Mouse (Mus musculus): ENCODE data around the gene Hoxd4. TPM values are rescaled to one million over a fixed set of nuclear protein-coding genes. Genes with fewer than 3 reads are reported as not detected.

Hoxd4 gene
- polyA plus RNA-seq, 1 experiment from 2014 or later, result 7.2 TPM

DNA sequence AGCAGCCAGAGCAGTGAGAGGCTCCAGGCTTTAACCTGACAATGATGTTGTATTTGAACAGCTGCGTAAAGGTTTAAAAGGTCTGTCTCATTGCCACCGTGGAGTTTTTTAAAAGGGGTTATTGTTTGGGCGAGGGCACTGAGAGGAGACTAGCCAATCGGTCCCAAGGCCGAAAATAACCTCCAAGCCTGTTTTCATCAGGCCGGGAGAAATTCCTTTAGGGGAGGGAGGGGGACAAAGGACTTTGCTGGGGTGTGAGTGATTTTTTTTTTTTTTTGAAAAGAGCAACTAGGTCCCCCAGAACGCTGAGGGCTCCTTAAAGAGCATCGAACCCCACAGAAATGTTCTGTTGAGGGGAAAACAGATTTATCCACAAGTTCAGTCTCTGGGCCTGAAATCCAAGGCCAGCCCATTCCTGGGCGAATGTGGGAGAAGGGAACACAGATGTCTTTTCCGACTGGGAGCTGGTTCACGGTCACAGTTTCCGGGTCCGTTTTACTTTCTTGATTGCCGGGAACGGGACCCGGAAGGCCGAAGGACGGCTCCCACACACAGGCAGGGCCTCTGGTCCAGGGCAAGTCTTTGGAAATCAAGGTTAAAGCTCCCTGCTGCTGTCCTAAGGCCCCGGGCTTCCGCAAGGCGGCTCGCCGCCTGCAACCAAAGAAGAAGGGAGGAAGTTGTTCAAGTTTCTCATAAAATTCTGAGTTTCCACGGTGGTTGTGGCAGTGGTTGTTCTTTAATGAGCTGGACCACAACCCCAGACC, 22.0 kb upstream of the Hoxd4 start:
- H3K4me3 ChIP-seq, result peak overlapping the region; percentile 28
- no peak for ATAC-seq (ENCODE audit: low read depth)
- H3K27me3 ChIP-seq, result peaks cover 95% of the 10 kb centered on the region
- H3K9ac ChIP-seq, result peak overlapping the region; percentile 73
- H3K4me2 ChIP-seq, result peak overlapping the region; percentile 54
- H3K9me3 ChIP-seq, result no peaks in the 10 kb centered on the region
- H3K27ac ChIP-seq (replicated peaks), result peak overlapping the region; percentile 85
- no peaks in the 10 kb centered on the region for H3K36me3 ChIP-seq
- whole genome bisulfite sequencing, result 1% methylated on average over 24 of the region's 24 CpGs
- peaks cover 25% of the 10 kb centered on the region for H3K4me1 ChIP-seq (replicated peaks)

DNA sequence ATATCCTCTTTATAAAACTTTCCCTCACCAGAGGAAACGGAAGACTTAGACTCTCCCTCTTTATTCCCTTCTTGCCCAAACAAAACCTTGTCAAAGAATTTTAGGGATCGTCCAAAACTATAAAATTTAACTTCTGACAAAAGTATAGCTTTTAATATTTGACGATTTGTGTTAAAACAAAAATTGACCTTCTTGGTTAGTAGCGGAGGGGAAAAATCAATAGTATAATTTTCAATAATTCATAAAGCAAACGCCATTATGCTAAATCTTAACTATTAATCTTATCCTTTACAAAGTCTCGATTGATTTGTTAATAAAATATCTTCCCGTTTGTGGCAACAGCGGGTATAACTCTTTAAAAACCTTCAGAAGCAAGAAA, 21.4 kb upstream of the Hoxd4 start:
- Histone ChIP-seq H3K4me3 (peak overlapping the region; percentile 61), H3K9me3 (no peaks in the 10 kb centered on the region), H3K4me2 (peak overlapping the region; percentile 67), H3K27me3 (peaks cover 95% of the 10 kb centered on the region), H3K4me1 (replicated peaks) (peaks cover 25% of the 10 kb centered on the region), H3K9ac (peak overlapping the region; percentile 75), H3K27ac (replicated peaks) (peak overlapping the region; percentile 85), H3K36me3 (no peaks in the 10 kb centered on the region)
- WGBS, result 5% methylated on average over 8 of the region's 8 CpGs
- no peak for ATAC-seq (ENCODE audit: low read depth)

GRCm38 (mm10) chr2:74691022-74691951, 20.4 kb upstream of the Hoxd4 start, which contains the start of gene Hoxd10:
Gene Hoxd10 (plus strand): TSS chr2:74691924.
- under 1% methylated on average over 56 of the region's 56 CpGs for WGBS
- H3K9ac ChIP-seq, result peak within 1 kb of the TSS; percentile 96
- no peaks in the 10 kb centered on the region for H3K9me3 ChIP-seq
- peak within 1 kb of the TSS; percentile 67 for H3K4me2 ChIP-seq
- H3K27ac ChIP-seq (replicated peaks), result peak within 1 kb of the TSS; percentile 89
- H3K4me1 ChIP-seq (replicated peaks), result peaks cover 26% of the 10 kb centered on the region
- H3K4me3 ChIP-seq, result peak within 1 kb of the TSS; percentile 61
- H3K36me3 ChIP-seq, result no peaks in the 10 kb centered on the region
- peaks cover 97% of the 10 kb centered on the region for H3K27me3 ChIP-seq
- peak; percentile 78 for ATAC-seq (ENCODE audit: low read depth)

GRCm38 (mm10) chr2:74691995-74692807, 19.5 kb upstream of the Hoxd4 start:
- Histone ChIP-seq H3K27me3 (peaks cover 97% of the 10 kb centered on the region), H3K9ac (peak overlapping the region; percentile 96)
- 2% methylated on average over 35 of the region's 35 CpGs for WGBS

DNA sequence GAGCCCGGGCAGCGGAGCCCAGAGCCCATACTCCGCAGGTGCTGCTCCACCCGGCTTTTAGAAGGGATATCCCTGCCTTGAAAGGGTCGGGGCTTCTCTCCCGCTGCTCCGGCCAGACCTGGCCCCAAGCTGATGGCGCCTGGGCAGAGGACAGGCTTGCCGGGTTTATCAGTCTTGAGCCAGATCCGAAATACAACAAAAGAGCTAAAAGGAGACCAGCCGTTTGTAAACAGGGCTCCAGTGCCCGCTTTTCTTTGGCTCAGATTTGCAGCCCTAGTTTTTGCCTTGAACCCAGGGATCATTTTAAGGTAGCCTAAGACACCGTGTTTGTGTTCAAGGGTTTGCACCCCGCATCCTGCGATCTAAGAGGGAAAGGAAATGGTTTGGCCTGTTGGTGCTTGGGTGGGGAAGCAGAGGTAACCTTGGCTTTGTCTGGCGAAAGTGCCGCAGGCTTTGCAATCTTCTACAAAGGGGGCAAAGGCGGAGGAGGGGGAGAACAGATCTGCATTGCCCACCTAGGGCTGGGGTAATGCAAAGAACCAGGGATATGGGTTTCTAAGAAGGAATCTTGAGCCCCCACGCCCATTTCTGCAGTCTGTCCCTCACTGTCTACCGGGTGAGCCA, 18.8 kb upstream of the Hoxd4 start:
- H3K9me3 ChIP-seq, result no peaks in the 10 kb centered on the region
- peak overlapping the region; percentile 61 for H3K4me3 ChIP-seq
- H3K27me3 ChIP-seq, result peaks cover 96% of the 10 kb centered on the region
- peak overlapping the region; percentile 67 for H3K4me2 ChIP-seq
- peak overlapping the region; percentile 96 for H3K9ac ChIP-seq
- 2% methylated on average over 20 of the region's 20 CpGs for WGBS
- H3K36me3 ChIP-seq, result no peaks in the 10 kb centered on the region
- no peak for ATAC-seq (ENCODE audit: low read depth)
- H3K27ac ChIP-seq (replicated peaks), result peak overlapping the region; percentile 79
- peaks cover 41% of the 10 kb centered on the region for H3K4me1 ChIP-seq (replicated peaks)

More at GRCm38 (mm10) chr2:74691995-74692807, 19.5 kb upstream of the Hoxd4 start:
- peaks cover 35% of the 10 kb centered on the region for H3K4me1 ChIP-seq (replicated peaks)
- H3K4me2 ChIP-seq, result peak overlapping the region; percentile 67
- peak; percentile 33; the same call in 1 of the 2 replicates for ATAC-seq (ENCODE audit: low read depth)
- no peaks in the 10 kb centered on the region for H3K36me3 ChIP-seq
- H3K4me3 ChIP-seq, result peak overlapping the region; percentile 61
- no peaks in the 10 kb centered on the region for H3K9me3 ChIP-seq
- peak overlapping the region; percentile 79 for H3K27ac ChIP-seq (replicated peaks)

DNA sequence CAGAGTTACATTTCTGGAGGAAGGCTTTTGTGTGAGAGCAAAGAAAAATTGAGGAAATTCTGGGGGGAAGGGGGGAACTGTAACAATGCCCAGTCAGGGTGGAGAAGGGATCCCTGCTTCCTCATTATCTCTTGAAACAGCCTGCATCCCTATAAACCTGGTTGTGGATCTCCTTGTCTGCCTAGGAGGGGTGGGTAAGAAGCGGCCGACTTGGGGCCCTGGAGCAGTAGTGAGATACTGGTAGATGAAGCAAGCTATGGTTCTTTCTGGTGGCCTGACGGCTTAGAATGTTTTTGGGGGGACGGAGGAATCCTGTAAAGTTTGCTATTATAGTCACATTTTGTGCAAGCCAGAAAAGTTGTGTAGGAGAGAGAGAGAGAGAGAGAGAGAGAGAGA, 18.3 kb upstream of the Hoxd4 start:
- peak overlapping the region; percentile 67 for H3K4me2 ChIP-seq

GRCm38 (mm10) chr2:74694066-74694465, 17.7 kb upstream of the Hoxd4 start:
- Histone ChIP-seq H3K4me1 (replicated peaks) (peaks cover 49% of the 10 kb centered on the region), H3K36me3 (no peaks in the 10 kb centered on the region), H3K4me3 (peak overlapping the region; percentile 61), H3K9me3 (no peaks in the 10 kb centered on the region), H3K9ac (peak overlapping the region; percentile 96), H3K27ac (replicated peaks) (peak overlapping the region; percentile 79), H3K4me2 (peak overlapping the region; percentile 67), H3K27me3 (peaks cover 85% of the 10 kb centered on the region)
- WGBS, result under 1% methylated on average over 16 of the region's 16 CpGs
- no peak for ATAC-seq (ENCODE audit: low read depth)

More for the DNA sequence above, 18.3 kb upstream of the Hoxd4 start:
- Histone ChIP-seq H3K36me3 (no peaks in the 10 kb centered on the region), H3K4me1 (replicated peaks) (peaks cover 46% of the 10 kb centered on the region), H3K9ac (peak overlapping the region; percentile 96), H3K9me3 (no peaks in the 10 kb centered on the region), H3K4me3 (peak overlapping the region; percentile 61), H3K27ac (replicated peaks) (peak overlapping the region; percentile 79), H3K27me3 (peaks cover 91% of the 10 kb centered on the region)
- 8% methylated on average over 4 of the region's 4 CpGs for WGBS
- no peak for ATAC-seq (ENCODE audit: low read depth)

DNA sequence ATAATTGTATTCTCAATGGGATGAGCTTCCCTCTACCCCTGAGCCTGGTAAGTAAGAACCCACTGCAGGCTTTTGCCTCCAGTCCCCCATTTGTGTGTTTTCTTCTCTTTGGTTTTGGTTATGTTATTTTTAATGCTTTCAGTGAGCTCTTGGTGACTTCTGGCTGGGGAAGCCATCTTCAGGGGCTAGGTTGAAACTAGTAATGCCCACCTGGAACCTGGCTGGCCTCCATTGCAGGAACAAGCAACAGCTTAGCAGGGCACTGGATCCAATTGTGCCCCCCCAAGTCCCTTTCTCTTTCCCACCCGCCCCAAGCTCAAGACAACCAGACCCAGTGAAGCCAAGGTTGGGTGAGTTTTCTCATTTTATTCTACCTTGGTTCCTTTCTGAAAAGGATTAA, 16.3 kb upstream of the Hoxd4 start:
- H3K9me3 ChIP-seq, result no peaks in the 10 kb centered on the region
- H3K27me3 ChIP-seq, result peaks cover 82% of the 10 kb centered on the region
- 0% methylated on average over 1 of the region's 1 CpGs for WGBS
- peak overlapping the region; percentile 61 for H3K4me3 ChIP-seq
- peaks cover 54% of the 10 kb centered on the region for H3K4me1 ChIP-seq (replicated peaks)
- peak overlapping the region; percentile 67 for H3K4me2 ChIP-seq
- peak overlapping the region; percentile 96 for H3K9ac ChIP-seq
- ATAC-seq (ENCODE audit: low read depth), result no peak
- no peaks in the 10 kb centered on the region for H3K36me3 ChIP-seq
- H3K27ac ChIP-seq (replicated peaks), result peak overlapping the region; percentile 95

DNA sequence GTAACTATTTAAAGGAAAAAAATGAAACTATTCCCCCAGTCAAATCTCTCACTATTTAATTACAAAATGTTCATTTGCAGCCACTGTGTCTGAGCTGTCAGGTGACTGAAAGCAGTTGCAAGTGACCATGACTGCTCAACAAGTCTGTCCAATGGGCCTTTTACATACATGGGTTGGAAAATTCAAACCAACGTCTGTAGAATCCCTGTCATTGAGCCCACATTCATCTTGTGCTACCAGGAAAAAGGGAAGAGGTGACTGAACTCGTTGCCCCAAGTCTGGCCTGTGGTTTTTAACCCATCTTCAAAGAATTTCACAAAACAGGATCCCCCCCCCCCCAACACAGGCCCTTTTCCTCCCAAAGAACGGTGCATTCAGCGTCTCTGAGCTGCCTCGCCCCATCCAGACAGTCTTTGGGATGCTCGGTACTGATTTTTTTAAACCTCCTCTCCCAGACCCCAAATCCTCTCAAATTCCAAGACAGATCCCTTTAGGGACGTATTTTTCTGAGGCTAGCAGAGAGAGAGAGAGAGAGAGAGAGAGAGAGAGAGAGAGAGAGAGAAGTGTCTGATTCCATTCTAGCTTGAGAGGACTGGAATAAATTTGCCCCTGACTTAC, 15.8 kb upstream of the Hoxd4 start:
- Histone ChIP-seq H3K4me3 (peak overlapping the region; percentile 61), H3K9me3 (no peaks in the 10 kb centered on the region), H3K27ac (replicated peaks) (peak overlapping the region; percentile 95), H3K36me3 (no peaks in the 10 kb centered on the region), H3K4me1 (replicated peaks) (peaks cover 60% of the 10 kb centered on the region), H3K4me2 (peak overlapping the region; percentile 67), H3K27me3 (peaks cover 83% of the 10 kb centered on the region), H3K9ac (peak overlapping the region; percentile 96)
- WGBS, result 5% methylated on average over 7 of the region's 7 CpGs
- no peak for ATAC-seq (ENCODE audit: low read depth)

- peaks cover 59% of the 10 kb centered on the region for H3K4me1 ChIP-seq (replicated peaks)
- H3K4me3 ChIP-seq, result peak overlapping the region; percentile 61
- peaks cover 83% of the 10 kb centered on the region for H3K27me3 ChIP-seq
- H3K9me3 ChIP-seq, result no peaks in the 10 kb centered on the region
- H3K36me3 ChIP-seq, result no peaks in the 10 kb centered on the region
- 2% methylated on average over 34 of the region's 34 CpGs for WGBS
- peak overlapping the region; percentile 67 for H3K4me2 ChIP-seq
- peak overlapping the region; percentile 96 for H3K9ac ChIP-seq
- ATAC-seq (ENCODE audit: low read depth), result no peak
- H3K27ac ChIP-seq (replicated peaks), result peak overlapping the region; percentile 95
These were observed 15.0 kb upstream of the Hoxd4 start for GRCm38 (mm10) chr2:74696442-74697335.
